Mouse (Mus musculus) MEL (cell line): Measurements from ENCODE around the gene Sema3b.

Experiments used
- CTCF ChIP-seq, 3 experiments: IDR thresholded peaks in 2 of 3; conservative IDR thresholded peaks in 1 of 3; 2 replicates each; pipeline ENCODE4 v1.5.1; 2011 to 2012; ENCODE audit warnings: low read length in 3 of 3, low read depth in 2 of 3, mild to moderate bottlenecking in 2 of 3, improper control_type of control experiment in 1 of 3, inconsistent platforms in 1 of 3, mixed read lengths in 1 of 3, moderate library complexity in 1 of 3; ENCODE audit not compliant: control insufficient read depth in 1 of 3, insufficient read depth in 1 of 3, poor library complexity in 1 of 3, severe bottlenecking in 1 of 3
- EP300 ChIP-seq, 2 experiments: IDR thresholded peaks; 2 replicates each; pipeline ENCODE4 v1.6.1; 2011; ENCODE audit warnings: improper control_type of control experiment in 2 of 2, low read length in 2 of 2, low read depth in 1 of 2, mild to moderate bottlenecking in 1 of 2
- JUND ChIP-seq: IDR thresholded peaks from 2 replicates; pipeline ENCODE4 v1.6.1; 2011; ENCODE audit warnings: low read depth, mild to moderate bottlenecking, improper control_type of control experiment, low read length
- POLR2A ChIP-seq, 2 experiments: IDR thresholded peaks; 2 replicates each; pipeline ENCODE4 v1.6.1; 2011 to 2012; ENCODE audit warnings: low read length in 2 of 2, mild to moderate bottlenecking in 2 of 2, control low read depth in 1 of 2, improper control_type of control experiment in 1 of 2, low read depth in 1 of 2, moderate library complexity in 1 of 2; ENCODE audit not compliant: control insufficient read depth in 1 of 2, insufficient read depth in 1 of 2, poor library complexity in 1 of 2
- SIN3A ChIP-seq: IDR thresholded peaks from 2 replicates; pipeline ENCODE4 v1.6.1; 2012; ENCODE audit warnings: low read length, improper control_type of control experiment, inconsistent platforms
- SMC3 ChIP-seq: IDR thresholded peaks from 2 replicates; pipeline ENCODE4 v1.6.1; 2011; ENCODE audit warnings: low read depth, low read length, improper control_type of control experiment
- UBTF ChIP-seq: IDR thresholded peaks from 2 replicates; pipeline ENCODE4 v1.6.1; 2012; ENCODE audit warnings: low read depth, mild to moderate bottlenecking, inconsistent platforms, low read length, improper control_type of control experiment, moderate library complexity, borderline replicate concordance; ENCODE audit not compliant: insufficient read depth
- USF1 ChIP-seq: IDR thresholded peaks from 2 replicates; pipeline ENCODE4 v1.6.1; 2014; ENCODE audit warnings: low read depth, mild to moderate bottlenecking, inconsistent platforms, low read length, improper control_type of control experiment, moderate library complexity
- ZC3H11A ChIP-seq: IDR thresholded peaks from 2 replicates; pipeline ENCODE4 v1.6.1; 2012; ENCODE audit warnings: low read depth, mild to moderate bottlenecking, inconsistent platforms, low read length, improper control_type of control experiment
- ZKSCAN1 ChIP-seq: IDR thresholded peaks from 2 replicates; pipeline ENCODE4 v1.6.1; 2012; ENCODE audit warnings: low read depth, mild to moderate bottlenecking, inconsistent platforms, low read length, improper control_type of control experiment, moderate library complexity
- ZNF384 ChIP-seq: IDR thresholded peaks from 2 replicates; pipeline ENCODE4 v1.6.1; 2012; ENCODE audit warnings: low read depth, mild to moderate bottlenecking, inconsistent platforms, low read length, improper control_type of control experiment

GRCm38 (mm10) chr9:107586974-107587832, 21.8 kb downstream of the Sema3b start, which contains the start of gene Ifrd2:
- TF ChIP-seq CTCF (IDR thresholded peaks at IDR 0.05 in 2 of 3, conservative IDR thresholded peaks at IDR 0.05 in 1 of 3; ENCODE audit: control insufficient read depth in 1 of 3, insufficient read depth in 1 of 3, low read depth in 2 of 3, low read length in 3 of 3, poor library complexity in 1 of 3, severe bottlenecking in 1 of 3) = 0 out of 6 replicates have a peak, but pooled peaks of 1 of the 3 experiments have one; percentile 12
- no peak for TF ChIP-seq ZC3H11A
- peak; percentile 93 for TF ChIP-seq SIN3A
- peak; percentile 86 to 95 for TF ChIP-seq EP300 (IDR thresholded peaks at IDR 0.05; ENCODE audit: low read depth in 1 of 2, low read length in 2 of 2)
- no peak for TF ChIP-seq ZKSCAN1
- TF ChIP-seq ZNF384 = peak; percentile 89
- TF ChIP-seq SMC3 = no peak
- no peak for TF ChIP-seq USF1
- no peak for TF ChIP-seq JUND
- TF ChIP-seq UBTF = no peak
- peak in 1 of 2 experiments; percentile 91; a peak in 2 of 4 replicates for TF ChIP-seq POLR2A (IDR thresholded peaks at IDR 0.05; ENCODE audit: control insufficient read depth in 1 of 2, insufficient read depth in 1 of 2, low read depth in 1 of 2, low read length in 2 of 2, poor library complexity in 1 of 2)
